Mouse (Mus musculus): ENCODE measurements around the gene Nisch.

DNA sequence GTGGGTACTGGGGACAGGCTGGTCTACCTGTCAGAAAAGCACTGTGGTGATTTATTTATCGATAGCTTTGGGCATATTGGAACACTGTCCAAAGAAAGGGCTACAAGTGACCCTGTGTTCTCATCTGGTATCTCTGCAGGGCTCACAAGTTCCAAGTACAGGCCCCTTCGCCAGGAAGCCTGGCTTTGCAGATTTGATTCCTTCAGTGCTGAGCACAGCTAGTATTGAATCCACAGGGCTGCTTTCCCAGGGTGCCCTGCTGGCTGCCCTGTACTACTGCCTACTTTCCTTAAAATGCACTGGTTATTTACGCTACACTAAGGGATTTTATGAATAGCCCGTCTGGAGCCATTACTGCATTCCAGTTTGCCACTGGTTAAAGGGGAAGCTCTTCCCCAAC, 35.2 kb downstream of the Nisch start:
- TF ChIP-seq CTCF (IDR thresholded peaks at IDR 0.05; ENCODE audit: control insufficient read depth, insufficient read depth, insufficient read length): no peak
- no peak for TF ChIP-seq CEBPB (IDR thresholded peaks at IDR 0.05; ENCODE audit: low read depth)
- no peak for TF ChIP-seq MYOD1 (IDR thresholded peaks at IDR 0.05; ENCODE audit: control insufficient read depth, insufficient read length, low read depth)
